Mouse (Mus musculus) ovary, postnatal 10 days (tissue): ENCODE data around the gene Ints14.

ENCODE experiments used
- DNase-seq: peaks from one replicate; pipeline ENCODE4 v3.0.0; 2022; ENCODE audit warnings: low spot score

The Ints14 gene

GRCm38 (mm10) chr9:64960117-64960977 is at the start of gene Ints14:
Ints14 (plus strand) TSS chr9:64960905.
- peak; percentile 98 for DNase-seq

GRCm38 (mm10) chr9:64913406-64913805 is 47.3 kb upstream of the Ints14 start:
- DNase-seq: no peak

GRCm38 (mm10) chr9:64913973-64914372 is 46.7 kb upstream of the Ints14 start:
- no peak for DNase-seq

GRCm38 (mm10) chr9:64914629-64915028 is 46.1 kb upstream of the Ints14 start:
- no peak for DNase-seq

- no peak for DNase-seq
These were observed 42.1 kb upstream of the Ints14 start for GRCm38 (mm10) chr9:64918560-64918959.

GRCm38 (mm10) chr9:64925771-64926170 is 34.9 kb upstream of the Ints14 start:
- no peak for DNase-seq

GRCm38 (mm10) chr9:64926201-64926991 is 34.3 kb upstream of the Ints14 start:
- DNase-seq: no peak

- DNase-seq: no peak
These were observed 30.4 kb upstream of the Ints14 start for GRCm38 (mm10) chr9:64930256-64930655.

GRCm38 (mm10) chr9:64931751-64932610 is 28.7 kb upstream of the Ints14 start:
- no peak for DNase-seq

GRCm38 (mm10) chr9:64934015-64934754 is 26.5 kb upstream of the Ints14 start:
- DNase-seq: no peak

GRCm38 (mm10) chr9:64936508-64936907 is 24.2 kb upstream of the Ints14 start:
- DNase-seq: no peak

- no peak for DNase-seq
These were observed 23.2 kb upstream of the Ints14 start for GRCm38 (mm10) chr9:64937491-64937890.

GRCm38 (mm10) chr9:64938535-64938934 is 22.2 kb upstream of the Ints14 start:
- no peak for DNase-seq

- no peak for DNase-seq
These were observed 21.4 kb upstream of the Ints14 start for GRCm38 (mm10) chr9:64939281-64939680.

GRCm38 (mm10) chr9:64939790-64940189 is 20.9 kb upstream of the Ints14 start:
- DNase-seq: no peak

GRCm38 (mm10) chr9:64940731-64941346 is 19.9 kb upstream of the Ints14 start:
- DNase-seq: no peak

GRCm38 (mm10) chr9:64941650-64942049 is 19.1 kb upstream of the Ints14 start:
- no peak for DNase-seq

- no peak for DNase-seq
These were observed 16.7 kb upstream of the Ints14 start for GRCm38 (mm10) chr9:64943997-64944396.

GRCm38 (mm10) chr9:64947483-64948095 is 13.1 kb upstream of the Ints14 start:
- DNase-seq: no peak

- DNase-seq: no peak
These were observed 9.5 kb upstream of the Ints14 start, which contains the start of gene Slc24a1 for GRCm38 (mm10) chr9:64951161-64951657. Slc24a1 (minus strand) TSS chr9:64951607.
